In genomic region chr1:180894088-180894987, GRCm38 (mm10) we compare ENCODE assay signal across 13 mouse cellular contexts. TPM values are rescaled to one million over a fixed set of nuclear protein-coding genes. Genes with fewer than 3 reads are reported as not detected.
A peak's percentile ranks its signal among the peaks of the same experiment; 100 is the strongest.
DNase-seq lines count a peak whose midpoint lies in the region; ATAC-seq and TF ChIP-seq lines count a peak whose summit lies in the region.
"Not testable (repeated sequence)": the region's sequence is repeated elsewhere in the genome, so short reads cannot be mapped to it uniquely, and the experiment has no call there.
"Had no signal": no experiment of that assay in that cellular context is flagged by ENCODE, and none has a peak within 500 bp of the region (broad histone marks: within the 10 kb centered on the region; RNA-seq: fewer than 3 reads in every experiment).

No protein-coding gene starts in this region.

- not testable (repeated sequence) for H3K4me1 ChIP-seq in embryonic facial prominence, embryonic 15.5 days; hindbrain, embryonic 15.5 days (replicated peaks); limb, embryonic 11.5 days (ENCODE audit: control insufficient read depth, insufficient read depth, low read length); neural tube, embryonic 11.5 days (ENCODE audit: control insufficient read depth, insufficient read depth, low read length); testis, adult 2 months (ENCODE audit: control insufficient read depth, insufficient read depth, low read length)
- peaks cover 12% of the 10 kb centered on the region; the same call in 1 of the 2 replicates for H3K4me1 ChIP-seq in heart, embryonic 10.5 days

- not testable (repeated sequence) for H3K9ac ChIP-seq in embryonic facial prominence, embryonic 15.5 days; hindbrain, embryonic 15.5 days; limb, embryonic 11.5 days (ENCODE audit: low read length); neural tube, embryonic 11.5 days (ENCODE audit: low read length)

- TF ChIP-seq POLR2A in testis, adult 2 months (IDR thresholded peaks at IDR 0.05; ENCODE audit: control insufficient read depth, low read depth, low read length) = not testable (repeated sequence)

- not testable (repeated sequence) for H3K27ac ChIP-seq in embryonic facial prominence, embryonic 15.5 days (replicated peaks); heart, embryonic 10.5 days; hindbrain, embryonic 15.5 days (replicated peaks); limb, embryonic 11.5 days (replicated peaks; ENCODE audit: low read depth, low read length); neural tube, embryonic 11.5 days (ENCODE audit: low read depth, low read length); testis, adult 2 months (ENCODE audit: control insufficient read depth, insufficient read depth, low read depth, low read length)

- peak; percentile 37 for DNase-seq in adrenal gland, adult 8-10 months
- not testable (repeated sequence) for DNase-seq in heart, embryonic 10.5 days (ENCODE audit: low spot score); neural tube, embryonic 11.5 days (ENCODE audit: low spot score)
- DNase-seq in limb, embryonic 11.5 days (ENCODE audit: low spot score) = peak; percentile 49

- WGBS in embryonic facial prominence, embryonic 15.5 days = 6% methylated on average over 50 of the region's 51 CpGs
- WGBS in heart, embryonic 10.5 days = 3% methylated on average over 41 of the region's 51 CpGs
- 6% methylated on average over 50 of the region's 51 CpGs for WGBS in hindbrain, embryonic 15.5 days
- 5% methylated on average over 42 of the region's 51 CpGs for WGBS in limb, embryonic 11.5 days
- 4% methylated on average over 44 of the region's 51 CpGs for WGBS in neural tube, embryonic 11.5 days

- not testable (repeated sequence) for H3K36me3 ChIP-seq in embryonic facial prominence, embryonic 15.5 days; heart, embryonic 10.5 days; hindbrain, embryonic 15.5 days; limb, embryonic 11.5 days (ENCODE audit: control insufficient read depth, insufficient read depth, low read length); neural tube, embryonic 11.5 days (ENCODE audit: control insufficient read depth, insufficient read depth, low read length); testis, adult 2 months (ENCODE audit: control insufficient read depth, insufficient read depth, low read length)

- not testable (repeated sequence) for H3K9me3 ChIP-seq in embryonic facial prominence, embryonic 15.5 days (replicated peaks); heart, embryonic 10.5 days; hindbrain, embryonic 15.5 days; limb, embryonic 11.5 days (ENCODE audit: control insufficient read depth, low read length); neural tube, embryonic 11.5 days (ENCODE audit: control insufficient read depth, low read length)

- peak overlapping the region; percentile 32 for H3K4me2 ChIP-seq in embryonic facial prominence, embryonic 15.5 days (replicated peaks)
- H3K4me2 ChIP-seq in hindbrain, embryonic 15.5 days = peak overlapping the region; percentile 44
- peak overlapping the region; percentile 33 for H3K4me2 ChIP-seq in limb, embryonic 11.5 days (ENCODE audit: low read depth, severe bottlenecking)
- H3K4me2 ChIP-seq in neural tube, embryonic 11.5 days (ENCODE audit: low read depth) = peak overlapping the region; percentile 21

- peak overlapping the region; percentile 10; the same call in 1 of the 2 replicates for H3K4me3 ChIP-seq in embryonic facial prominence, embryonic 15.5 days (replicated peaks)
- H3K4me3 ChIP-seq in heart, embryonic 10.5 days = peak overlapping the region; percentile 35
- peak overlapping the region; percentile 21 for H3K4me3 ChIP-seq in hindbrain, embryonic 15.5 days
- peak overlapping the region; percentile 17; the same call in 1 of the 2 replicates for H3K4me3 ChIP-seq in limb, embryonic 11.5 days (ENCODE audit: low read depth, low read length)
- H3K4me3 ChIP-seq in neural tube, embryonic 11.5 days (ENCODE audit: low read depth, low read length) = peak overlapping the region; percentile 12; the same call in 1 of the 2 replicates
- H3K4me3 ChIP-seq in testis, adult 2 months (ENCODE audit: control insufficient read depth, low read depth, low read length) = peak overlapping the region; percentile 1

- not testable (repeated sequence) for TF ChIP-seq CTCF in testis, adult 2 months (IDR thresholded peaks at IDR 0.05; ENCODE audit: control insufficient read depth, insufficient read depth, insufficient replicate concordance, low read depth, low read length)

- H3K27me3 ChIP-seq in embryonic facial prominence, embryonic 15.5 days = peaks cover 47% of the 10 kb centered on the region
- H3K27me3 ChIP-seq in heart, embryonic 10.5 days (ENCODE audit: insufficient read depth, poor library complexity, severe bottlenecking) = peaks cover 51% of the 10 kb centered on the region
- peaks cover 26% of the 10 kb centered on the region for H3K27me3 ChIP-seq in hindbrain, embryonic 15.5 days
- H3K27me3 ChIP-seq in limb, embryonic 11.5 days (ENCODE audit: control insufficient read depth, insufficient read depth, low read length) = peaks cover 23% of the 10 kb centered on the region
- peaks cover 24% of the 10 kb centered on the region for H3K27me3 ChIP-seq in neural tube, embryonic 11.5 days (ENCODE audit: control insufficient read depth, insufficient read depth, low read length)
- H3K27me3 ChIP-seq in testis, adult 2 months (ENCODE audit: control insufficient read depth, insufficient read depth, low read length) = not testable (repeated sequence)

- not testable (repeated sequence) for ATAC-seq in embryonic facial prominence, embryonic 15.5 days (ENCODE audit: insufficient number of reproducible peaks, low FRiP score, low TSS enrichment, low read depth); limb, embryonic 11.5 days (ENCODE audit: insufficient number of reproducible peaks, low FRiP score, low TSS enrichment, low read depth); neural tube, embryonic 11.5 days (ENCODE audit: insufficient read depth, low FRiP score, low TSS enrichment)
- ATAC-seq in hindbrain, embryonic 15.5 days (ENCODE audit: low FRiP score, low read depth) = 0 out of 2 replicates have a peak, but pooled peaks have one; percentile 38
- 0 out of 2 replicates have a peak, but pooled peaks have one; percentile 14 for ATAC-seq in megakaryocyte, adult 5-6 weeks (ENCODE audit: poor library complexity, severe bottlenecking)

RNA-seq across cellular contexts. Expression of gene Lefty2, which starts 1.4 kb away (rescaled TPM):
- total RNA-seq in adrenal gland, adult 8-10 months (2022) = 1 to 10 TPM; 1.1 to 3.0 (median 1.4) TPM
- polyA plus RNA-seq in embryonic facial prominence, embryonic 15.5 days (2015; fragmentation: Nextera tagmentation; extraction: Ambion mirVana) = 0.24 and 0.32 TPM in 2 replicates
- polyA plus RNA-seq in heart, embryonic 10.5 days (2016; fragmentation: Nextera tagmentation; extraction: Ambion mirVana) = 0.23 TPM in 2 replicates
- polyA plus RNA-seq in hindbrain, embryonic 15.5 days (2015; fragmentation: Nextera tagmentation; extraction: Ambion mirVana) = 3.4 TPM in 2 replicates
- 0.08 TPM in 1 of 2 replicates, not detected in the other for polyA plus RNA-seq in limb, embryonic 11.5 days (2014; fragmentation: Nextera tagmentation; extraction: Ambion mirVana)
- total RNA-seq in megakaryocyte, adult 5-6 weeks (2015) = not detected in 2 replicates
- total RNA-seq in megakaryocyte, adult 5-6 weeks (2017) = not detected in 2 replicates
- polyA plus RNA-seq in neural tube, embryonic 11.5 days (2014; fragmentation: Nextera tagmentation; extraction: Ambion mirVana) = not detected in 2 replicates
- 0.17 and 0.18 TPM in 2 replicates for polyA plus RNA-seq in testis, adult 2 months (2012; rRNA removed)
- total RNA-seq: gastrocnemius, postnatal 25 days; hematopoietic stem cell, adult 5-6 weeks had no signal
- polyA plus RNA-seq: CD4-positive, CD25-positive, alpha-beta regulatory T cell, adult 4 months; large intestine, adult 2 months; liver, embryonic 16.5 days had no signal

RNA-seq across cellular contexts. Expression of gene Pycr2, which starts 9.8 kb away (rescaled TPM):
- total RNA-seq in adrenal gland, adult 8-10 months (2022) = 10 to 100 TPM; 46.5 to 54.7 (median 50.7) TPM
- polyA plus RNA-seq in embryonic facial prominence, embryonic 15.5 days (2015; fragmentation: Nextera tagmentation; extraction: Ambion mirVana) = 96.9 and 105 TPM in 2 replicates
- 89.4 and 114 TPM in 2 replicates for polyA plus RNA-seq in heart, embryonic 10.5 days (2016; fragmentation: Nextera tagmentation; extraction: Ambion mirVana)
- polyA plus RNA-seq in hindbrain, embryonic 15.5 days (2015; fragmentation: Nextera tagmentation; extraction: Ambion mirVana) = 73.6 and 83.6 TPM in 2 replicates
- 120 and 137 TPM in 2 replicates for polyA plus RNA-seq in limb, embryonic 11.5 days (2014; fragmentation: Nextera tagmentation; extraction: Ambion mirVana)
- total RNA-seq in megakaryocyte, adult 5-6 weeks (2015) = 14.5 and 16.4 TPM in 2 replicates
- 17.3 and 19.6 TPM in 2 replicates for total RNA-seq in megakaryocyte, adult 5-6 weeks (2017)
- 94.7 and 113 TPM in 2 replicates for polyA plus RNA-seq in neural tube, embryonic 11.5 days (2014; fragmentation: Nextera tagmentation; extraction: Ambion mirVana)
- 8.6 and 9.7 TPM in 2 replicates for polyA plus RNA-seq in testis, adult 2 months (2012; rRNA removed)

RNA-seq across cellular contexts. Expression of gene Lefty1, which starts 40.5 kb away (rescaled TPM):
- total RNA-seq in adrenal gland, adult 8-10 months (2022) = 10 to 100 TPM in 3 of 4 experiments, 1 to 10 TPM in 1; 5.8 to 22.3 (median 14.0) TPM
- polyA plus RNA-seq in embryonic facial prominence, embryonic 15.5 days (2015; fragmentation: Nextera tagmentation; extraction: Ambion mirVana) = 4.0 and 4.6 TPM in 2 replicates
- 0.89 and 1.1 TPM in 2 replicates for polyA plus RNA-seq in heart, embryonic 10.5 days (2016; fragmentation: Nextera tagmentation; extraction: Ambion mirVana)
- 0.16 and 0.20 TPM in 2 replicates for polyA plus RNA-seq in hindbrain, embryonic 15.5 days (2015; fragmentation: Nextera tagmentation; extraction: Ambion mirVana)
- 0.12 and 1.4 TPM in 2 replicates for polyA plus RNA-seq in limb, embryonic 11.5 days (2014; fragmentation: Nextera tagmentation; extraction: Ambion mirVana)
- total RNA-seq in megakaryocyte, adult 5-6 weeks (2015) = 0.60 and 1.5 TPM in 2 replicates
- 0.29 and 0.98 TPM in 2 replicates for total RNA-seq in megakaryocyte, adult 5-6 weeks (2017)
- polyA plus RNA-seq in neural tube, embryonic 11.5 days (2014; fragmentation: Nextera tagmentation; extraction: Ambion mirVana) = 0.39 and 0.41 TPM in 2 replicates
- 1.5 and 2.0 TPM in 2 replicates for polyA plus RNA-seq in testis, adult 2 months (2012; rRNA removed)
- polyA plus RNA-seq: CD4-positive, CD25-positive, alpha-beta regulatory T cell, adult 4 months had no signal

RNA-seq across cellular contexts. Expression of gene Sde2, which starts 43.4 kb away (rescaled TPM):
- total RNA-seq in adrenal gland, adult 8-10 months (2022) = 10 to 100 TPM; 21.8 to 30.1 (median 25.7) TPM
- 37.5 and 38.9 TPM in 2 replicates for polyA plus RNA-seq in embryonic facial prominence, embryonic 15.5 days (2015; fragmentation: Nextera tagmentation; extraction: Ambion mirVana)
- 32.3 and 39.8 TPM in 2 replicates for polyA plus RNA-seq in heart, embryonic 10.5 days (2016; fragmentation: Nextera tagmentation; extraction: Ambion mirVana)
- 26.6 and 29.3 TPM in 2 replicates for polyA plus RNA-seq in hindbrain, embryonic 15.5 days (2015; fragmentation: Nextera tagmentation; extraction: Ambion mirVana)
- polyA plus RNA-seq in limb, embryonic 11.5 days (2014; fragmentation: Nextera tagmentation; extraction: Ambion mirVana) = 44.1 and 46.9 TPM in 2 replicates
- total RNA-seq in megakaryocyte, adult 5-6 weeks (2015) = 18.1 and 21.1 TPM in 2 replicates
- 24.8 and 34.9 TPM in 2 replicates for total RNA-seq in megakaryocyte, adult 5-6 weeks (2017)
- 34.7 and 37.8 TPM in 2 replicates for polyA plus RNA-seq in neural tube, embryonic 11.5 days (2014; fragmentation: Nextera tagmentation; extraction: Ambion mirVana)
- 9.1 and 11.1 TPM in 2 replicates for polyA plus RNA-seq in testis, adult 2 months (2012; rRNA removed)

RNA-seq across cellular contexts. Expression of gene Tmem63a, which starts 47.8 kb away (rescaled TPM):
- 10 to 100 TPM; 79.6 to 95.9 (median 87.5) TPM for total RNA-seq in adrenal gland, adult 8-10 months (2022)
- 17.3 and 18.5 TPM in 2 replicates for polyA plus RNA-seq in embryonic facial prominence, embryonic 15.5 days (2015; fragmentation: Nextera tagmentation; extraction: Ambion mirVana)
- 6.6 and 9.0 TPM in 2 replicates for polyA plus RNA-seq in heart, embryonic 10.5 days (2016; fragmentation: Nextera tagmentation; extraction: Ambion mirVana)
- 1.8 and 2.4 TPM in 2 replicates for polyA plus RNA-seq in hindbrain, embryonic 15.5 days (2015; fragmentation: Nextera tagmentation; extraction: Ambion mirVana)
- polyA plus RNA-seq in limb, embryonic 11.5 days (2014; fragmentation: Nextera tagmentation; extraction: Ambion mirVana) = 5.6 and 6.1 TPM in 2 replicates
- 35.0 and 35.5 TPM in 2 replicates for total RNA-seq in megakaryocyte, adult 5-6 weeks (2015)
- total RNA-seq in megakaryocyte, adult 5-6 weeks (2017) = 31.7 and 35.2 TPM in 2 replicates
- 2.6 and 3.1 TPM in 2 replicates for polyA plus RNA-seq in neural tube, embryonic 11.5 days (2014; fragmentation: Nextera tagmentation; extraction: Ambion mirVana)
- polyA plus RNA-seq in testis, adult 2 months (2012; rRNA removed) = 3.6 and 3.7 TPM in 2 replicates
